Mouse (Mus musculus): Measurements from ENCODE around the gene 6820408C15Rik.

GRCm38 (mm10) chr2:152450241-152450640 lies 34.9 kb downstream of the 6820408C15Rik start:
- peak; percentile 37; the same call in 1 of the 2 replicates for TF ChIP-seq CTCF (IDR thresholded peaks at IDR 0.05; ENCODE audit: low read depth, low read length)
- no peak for TF ChIP-seq POLR2A (IDR thresholded peaks at IDR 0.05; ENCODE audit: borderline replicate concordance, low read depth, low read length)
